Mouse (Mus musculus): ENCODE data around the gene Unc45b. TPM values are rescaled to one million over a fixed set of nuclear protein-coding genes. Genes with fewer than 3 reads are reported as not detected.

The Unc45b gene
- total and polyA plus RNA-seq, 3 experiments: 0.08 to 0.26 TPM; not detected in 1

DNA sequence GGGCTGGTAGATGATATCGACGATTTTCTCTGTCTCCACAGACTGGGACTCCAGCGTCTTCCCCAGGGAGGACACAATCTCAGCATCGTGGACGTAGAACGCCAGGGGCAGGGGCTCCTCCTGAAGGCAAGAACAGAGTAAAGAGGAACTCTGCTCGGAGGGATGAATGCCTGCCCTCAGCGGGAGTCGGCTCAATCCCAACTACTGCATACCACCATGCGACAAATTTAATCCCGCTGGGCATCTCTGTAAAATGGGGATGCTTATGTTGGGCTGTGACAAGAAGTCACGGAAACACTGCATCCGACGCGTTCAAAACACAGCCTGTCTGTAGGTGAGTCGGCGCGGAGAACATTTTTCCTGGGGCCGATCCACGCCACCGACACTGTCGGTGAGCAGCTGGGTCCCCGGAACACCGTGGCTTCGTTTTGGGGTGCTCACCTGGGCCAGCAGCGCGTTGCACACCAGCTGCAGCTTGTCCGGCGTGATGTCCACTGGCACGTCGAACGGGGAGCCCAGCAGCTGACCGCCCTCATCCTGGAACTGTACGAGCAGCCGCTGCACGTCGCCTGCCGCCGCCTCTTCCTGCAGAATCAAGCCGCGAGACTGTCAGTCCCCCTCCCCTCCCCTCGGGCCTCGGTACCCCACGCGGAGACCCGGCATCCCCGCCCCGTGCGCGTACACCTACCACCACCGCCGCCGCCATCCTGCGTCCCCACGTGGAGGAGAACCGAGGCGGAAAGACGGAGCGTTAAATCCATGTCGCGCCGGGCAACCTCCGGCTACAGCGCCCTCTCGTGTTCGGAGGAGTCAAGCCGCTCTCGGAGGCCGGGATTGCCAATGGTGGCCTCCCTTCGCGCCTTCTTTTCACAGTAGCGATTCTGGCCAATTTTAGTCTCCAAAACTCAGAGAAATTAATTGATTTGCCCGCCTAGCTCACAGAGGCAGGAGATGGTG lies 2.4 kb upstream of the Unc45b start, which contains the start of gene Nle1 (continued):
- peak; percentile 41 for TF ChIP-seq CHD2 (IDR thresholded peaks at IDR 0.05; ENCODE audit: low read length)
- 0 out of 2 replicates have a peak, but pooled peaks have one; percentile 14 for TF ChIP-seq ETS1 (conservative IDR thresholded peaks at IDR 0.05; ENCODE audit: low read depth, low read length)
- peak; percentile 98 for TF ChIP-seq MYC (IDR thresholded peaks at IDR 0.05; ENCODE audit: low read depth, low read length)
- peak; percentile 100 for TF ChIP-seq MXI1 (IDR thresholded peaks at IDR 0.05; ENCODE audit: low read depth, low read length)
- TF ChIP-seq TCF12 (IDR thresholded peaks at IDR 0.05; ENCODE audit: low read depth, low read length): peak; percentile 97
- no peak; the same call in 1 of the 2 replicates for TF ChIP-seq ZMIZ1 (IDR thresholded peaks at IDR 0.05; ENCODE audit: low read depth, low read length)
- TF ChIP-seq HCFC1 (IDR thresholded peaks at IDR 0.05; ENCODE audit: low read depth, low read length): peak; percentile 86
- TF ChIP-seq EP300 (IDR thresholded peaks at IDR 0.05; ENCODE audit: low read length): no peak
- TF ChIP-seq JUND (conservative IDR thresholded peaks at IDR 0.05; ENCODE audit: low read depth, low read length): no peak
- TF ChIP-seq POLR2AphosphoS2 (IDR thresholded peaks at IDR 0.05; ENCODE audit: low read depth, low read length): peak; percentile 34; the same call in 1 of the 2 replicates
- peak; percentile 78; the same call in 1 of the 2 replicates for TF ChIP-seq MEF2A (IDR thresholded peaks at IDR 0.05; ENCODE audit: borderline replicate concordance, low read depth, low read length)
- peak; percentile 72 for TF ChIP-seq IRF4 (IDR thresholded peaks at IDR 0.05; ENCODE audit: low read depth, low read length)
- no peak for TF ChIP-seq USF2 (conservative IDR thresholded peaks at IDR 0.05; ENCODE audit: low read depth, low read length)
- no peak for TF ChIP-seq PAX5 (IDR thresholded peaks at IDR 0.05; ENCODE audit: low read length)

DNA sequence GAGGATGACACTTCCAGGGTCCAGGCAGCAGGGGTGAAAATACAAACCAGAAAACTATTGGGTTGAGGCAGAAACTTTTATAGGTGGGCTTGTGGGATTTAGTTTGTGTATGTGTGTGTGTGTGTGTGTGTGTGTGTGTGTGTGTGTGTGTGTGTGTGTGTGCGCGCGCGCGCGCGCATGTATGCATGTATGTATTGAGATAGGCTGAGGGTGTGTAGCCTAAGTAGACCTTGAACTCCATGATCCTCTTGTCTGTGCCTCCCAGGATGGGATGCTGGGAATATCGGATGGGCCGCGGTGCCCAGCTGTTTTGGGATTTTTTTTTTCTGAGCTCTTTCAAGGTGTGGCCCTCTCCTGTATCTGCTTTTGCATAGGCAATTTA lies 1.8 kb upstream of the Unc45b start:
- H3K79me2 ChIP-seq (replicated peaks; ENCODE audit: control insufficient read depth, extremely low read depth, insufficient read depth, poor library complexity, severe bottlenecking): peaks cover 16% of the 10 kb centered on the region
- DNase-seq (ENCODE audit: extremely low read depth): no peak
- peaks cover 30 to 37% of the 10 kb centered on the region in 2 experiments for H3K36me3 ChIP-seq (replicated peaks in 1 of 2; ENCODE audit: control insufficient read depth in 1 of 2, insufficient read depth in 1 of 2, low read length in 1 of 2)
- H3K4me2 ChIP-seq (ENCODE audit: insufficient read depth, low read depth, poor library complexity, severe bottlenecking): peak overlapping the region; percentile 65
- in situ Hi-C loops (cut with MboI; ENCODE audit: low pct_ligation_motif_present, low pct_unique_long_range_greater_than_20kb, low sequenced_read_pairs): loop anchor here (25.0 kb wide), 2 partner anchors 279 to 504 kb away; partner anchors contain the start of genes Rasl10b, Slfn3 and Slfn4
- peak overlapping the region; percentile 53; the same call in 1 of the 2 replicates for H3K9ac ChIP-seq (ENCODE audit: insufficient read depth, low read depth)
- TF ChIP-seq ZMIZ1 (IDR thresholded peaks at IDR 0.05; ENCODE audit: low read depth, low read length): no peak
- no peak for TF ChIP-seq MAFK (IDR thresholded peaks at IDR 0.05; ENCODE audit: insufficient replicate concordance, low read length)
- no peak for TF ChIP-seq MEF2A (IDR thresholded peaks at IDR 0.05; ENCODE audit: borderline replicate concordance, low read depth, low read length)
- no peak for TF ChIP-seq TBP (conservative IDR thresholded peaks at IDR 0.05; ENCODE audit: low read depth, low read length)
- TF ChIP-seq EP300 (IDR thresholded peaks at IDR 0.05; ENCODE audit: low read length): no peak
- TF ChIP-seq HCFC1 (IDR thresholded peaks at IDR 0.05; ENCODE audit: low read depth, low read length): no peak
- TF ChIP-seq MYC (IDR thresholded peaks at IDR 0.05; ENCODE audit: low read depth, low read length): no peak
- peaks cover 3 to 29% of the 10 kb centered on the region in 2 experiments; a peak in 2 of 4 replicates for H3K4me1 ChIP-seq (ENCODE audit: control insufficient read depth in 1 of 2, insufficient read depth in 2 of 2)
- no peaks in the 10 kb centered on the region for H3K9me3 ChIP-seq (replicated peaks; ENCODE audit: low read length)
- dilution Hi-C loops (cut with MboI; ENCODE audit: extremely low pct_ligation_motif_present, extremely low pct_unique_long_range_greater_than_20kb, low sequenced_read_pairs): no loop called here
- H3K27ac ChIP-seq (ENCODE audit: insufficient read depth, low read depth): no peak overlapping the region
- peaks cover 25% of the 10 kb centered on the region for H3K27me3 ChIP-seq (replicated peaks)
- H3K4me3 ChIP-seq (replicated peaks in 1 of 3; ENCODE audit: low read depth in 2 of 3, low read length in 2 of 3, poor library complexity in 1 of 3): peak overlapping the region in 2 of 3 experiments; percentile 31 to 84
